Mouse (Mus musculus) limb, embryonic 15.5 days (tissue): ENCODE data around the gene Calcb. TPM values are rescaled to one million over a fixed set of nuclear protein-coding genes. Genes with fewer than 3 reads are reported as not detected.
"Not testable (repeated sequence)": the region's sequence is repeated elsewhere in the genome, so short reads cannot be mapped to it uniquely, and the experiment has no call there.

ENCODE experiments used
- ATAC-seq: fragments of 200-750 bp; cut with Nextera tagmentation; 2 replicates; pipeline ENCODE4 v1.8.0; 2017; ENCODE audit warnings: low read depth, moderate TSS enrichment; ENCODE audit not compliant: insufficient number of reproducible peaks, low FRiP score, low TSS enrichment
- H3K27ac ChIP-seq: fragments of 300-500 bp; sonication (generic); 2 replicates; pipeline ENCODE4 v1.5.1; 2015; ENCODE audit warnings: moderate library complexity, mild to moderate bottlenecking, inconsistent platforms
- H3K27me3 ChIP-seq: fragments of 300-500 bp; sonication (generic); 2 replicates; pipeline ENCODE4 v1.6.1; 2015; ENCODE audit warnings: inconsistent platforms
- H3K36me3 ChIP-seq: fragments of 300-500 bp; sonication (generic); 2 replicates; pipeline ENCODE4 v1.6.1; 2015; ENCODE audit warnings: inconsistent platforms
- H3K4me1 ChIP-seq: fragments of 300-500 bp; sonication (generic); 2 replicates; pipeline ENCODE4 v1.6.1; 2015; ENCODE audit warnings: inconsistent platforms
- H3K4me2 ChIP-seq: fragments of 300-500 bp; sonication (generic); 2 replicates; pipeline ENCODE4 v1.6.1; 2015; ENCODE audit warnings: mild to moderate bottlenecking, inconsistent platforms
- H3K4me3 ChIP-seq: fragments of 300-500 bp; sonication (generic); 2 replicates; pipeline ENCODE4 v1.5.1; 2015; ENCODE audit warnings: mild to moderate bottlenecking, inconsistent platforms
- H3K9ac ChIP-seq: fragments of 300-500 bp; sonication (generic); 2 replicates; pipeline ENCODE4 v1.6.1; 2015; ENCODE audit warnings: inconsistent platforms
- H3K9me3 ChIP-seq: fragments of 300-500 bp; sonication (generic); 2 replicates; pipeline ENCODE4 v1.6.1; 2016; ENCODE audit warnings: inconsistent platforms
- WGBS: fragments of 180-500 bp; shearing (Covaris S2); methylation state at CpG from one replicate; pipeline ENCODE4 v1.1.7; 2015; 5-methylcytosine and 5-hydroxymethylcytosine counted together
- polyA plus RNA-seq: library from polyadenylated mRNA; unstranded; fragments of >200 nt; fragmentation: Nextera tagmentation; extraction: Ambion mirVana; gene quantifications from 2 replicates; pipeline ENCODE4 v1.2.1, GENCODE M21; 2015

The Calcb gene
- polyA plus RNA-seq: 0.46 and 0.50 TPM in 2 replicates

DNA sequence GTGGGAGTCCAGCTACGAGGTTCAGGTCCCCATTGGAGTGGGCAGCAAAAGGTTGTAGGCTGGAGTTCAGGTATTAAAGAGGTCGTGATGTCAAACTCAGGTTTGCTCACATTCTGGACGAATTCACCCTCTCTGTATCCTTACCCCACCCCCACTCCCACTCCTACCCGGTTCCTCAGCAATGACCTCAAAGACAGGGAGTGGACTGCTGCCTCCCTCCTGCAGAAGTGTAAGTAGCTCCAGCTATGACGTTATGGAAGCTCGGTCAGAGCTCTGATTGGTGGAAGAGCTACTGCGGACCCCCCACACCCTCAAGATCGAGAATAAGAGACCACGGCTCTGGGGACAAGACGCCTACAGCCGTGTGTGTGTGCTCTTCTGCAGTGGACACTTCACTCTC lies at the start of gene Calcb:
Gene Calcb (plus strand): TSS at position 344 of the 400 bp plus-strand sequence.
- Histone ChIP-seq H3K36me3 (no peaks in the 10 kb centered on the region), H3K27ac (no peak within 1 kb of the TSS), H3K27me3 (peaks cover 42% of the 10 kb centered on the region), H3K9me3 (no peaks in the 10 kb centered on the region), H3K4me1 (peaks cover 19% of the 10 kb centered on the region), H3K4me3 (peak within 1 kb of the TSS; percentile 9), H3K9ac (no peak within 1 kb of the TSS), H3K4me2 (peak within 1 kb of the TSS; percentile 28)
- 7% methylated on average over 11 of the region's 11 CpGs for WGBS
- ATAC-seq: no peak

DNA sequence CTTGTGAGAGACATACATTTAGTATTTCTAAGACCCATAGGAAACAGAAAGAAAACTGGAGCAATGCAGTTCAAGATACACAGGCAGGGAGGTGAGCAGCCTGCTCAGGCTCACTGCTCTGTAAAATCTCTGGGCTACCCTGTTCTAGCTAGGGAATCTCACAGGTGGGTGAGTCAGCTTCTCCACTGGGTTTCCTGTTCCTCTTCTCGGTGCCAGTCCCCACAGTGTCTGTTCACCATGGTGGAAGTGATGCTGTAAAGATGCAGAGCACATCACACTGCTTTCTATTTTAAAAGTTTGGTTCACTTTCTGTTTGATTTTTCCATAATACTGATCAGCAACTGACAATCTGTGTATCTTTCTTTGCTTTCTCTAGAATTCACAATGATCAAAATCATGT lies 47.0 kb upstream of the Calcb start:
- Histone ChIP-seq H3K27ac (no peak overlapping the region), H3K27me3 (no peaks in the 10 kb centered on the region)
- 45% methylated on average over 1 of the region's 1 CpGs for WGBS

DNA sequence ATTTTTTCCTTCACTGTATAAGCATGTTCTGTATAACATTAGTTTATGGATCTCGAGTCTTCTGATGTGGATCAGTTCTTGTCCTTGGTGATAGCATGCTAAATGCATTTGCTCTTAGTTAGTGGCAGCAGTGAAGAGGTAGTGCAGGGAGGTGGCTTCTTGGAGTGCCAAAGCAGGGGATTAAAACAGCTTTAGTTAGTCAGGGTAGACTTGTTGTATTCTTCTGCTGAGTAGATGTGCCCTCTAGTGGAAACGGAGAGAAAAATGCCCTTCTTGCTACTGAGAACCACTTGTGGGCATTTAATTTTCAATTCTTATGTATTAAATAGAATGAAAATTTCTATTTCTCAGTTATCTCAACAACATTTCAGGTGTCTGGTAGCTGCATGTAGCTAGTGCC lies 45.7 kb upstream of the Calcb start:
- Histone ChIP-seq H3K36me3 (no peaks in the 10 kb centered on the region), H3K9ac (no peak overlapping the region), H3K27me3 (no peaks in the 10 kb centered on the region), H3K4me3 (no peak overlapping the region), H3K4me1 (no peaks in the 10 kb centered on the region), H3K27ac (no peak overlapping the region), H3K4me2 (no peak overlapping the region), H3K9me3 (no peaks in the 10 kb centered on the region)
- WGBS: 28% methylated on average over 2 of the region's 2 CpGs
- ATAC-seq: no peak

More for the DNA sequence above, 47.0 kb upstream of the Calcb start:
- Histone ChIP-seq H3K4me3 (no peak overlapping the region), H3K4me1 (no peaks in the 10 kb centered on the region), H3K36me3 (no peaks in the 10 kb centered on the region), H3K9me3 (no peaks in the 10 kb centered on the region), H3K9ac (no peak overlapping the region), H3K4me2 (no peak overlapping the region)
- ATAC-seq: no peak

DNA sequence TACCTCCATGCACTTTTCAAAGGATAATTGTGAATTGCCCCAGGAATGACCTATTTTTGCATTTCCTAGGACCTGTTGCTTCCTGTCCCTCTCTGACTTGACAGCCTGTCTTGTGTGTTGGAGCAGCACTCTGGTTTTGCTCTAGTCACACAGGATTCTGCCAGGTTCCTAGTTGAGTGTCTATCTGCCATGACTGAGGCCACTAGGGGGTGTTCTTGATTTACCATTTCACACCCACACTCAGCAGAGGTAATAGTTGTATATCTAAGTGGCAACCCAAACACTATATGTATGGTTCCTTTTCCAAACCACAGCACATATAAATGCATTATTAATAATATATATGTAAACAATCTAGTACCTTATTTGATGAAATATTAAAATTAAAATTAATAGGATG lies 26.1 kb upstream of the Calcb start:
- no peaks in the 10 kb centered on the region for H3K4me1 ChIP-seq
- H3K36me3 ChIP-seq: no peaks in the 10 kb centered on the region
- H3K4me3 ChIP-seq: no peak overlapping the region
- no peak overlapping the region for H3K9ac ChIP-seq
- ATAC-seq: no peak
- no peaks in the 10 kb centered on the region for H3K9me3 ChIP-seq
- H3K4me2 ChIP-seq: no peak overlapping the region
- no peaks in the 10 kb centered on the region for H3K27me3 ChIP-seq
- no peak overlapping the region for H3K27ac ChIP-seq

DNA sequence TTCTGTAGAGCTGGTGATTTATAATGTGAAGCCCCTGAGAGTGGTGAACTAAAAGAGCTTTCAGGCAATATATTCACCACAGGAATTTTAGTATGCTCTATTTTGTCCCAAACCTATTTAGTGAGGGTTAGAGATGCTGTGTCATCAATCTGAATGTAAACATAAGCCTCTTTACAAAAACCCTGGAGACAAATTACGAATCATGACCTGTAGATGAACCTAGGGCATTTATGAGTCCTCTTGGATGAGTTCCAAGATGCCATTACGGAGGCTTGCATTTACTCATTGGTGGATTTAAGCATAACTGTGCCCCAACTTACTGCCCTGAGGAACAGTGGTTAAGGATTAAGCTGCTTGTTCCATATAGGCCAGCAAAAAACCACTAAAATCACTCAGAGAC lies 17.6 kb upstream of the Calcb start:
- WGBS: 14% methylated on average over 2 of the region's 2 CpGs
- ATAC-seq: no peak
- H3K27ac ChIP-seq: no peak overlapping the region
- no peak overlapping the region for H3K4me3 ChIP-seq
- H3K4me1 ChIP-seq: peaks cover 4% of the 10 kb centered on the region; the same call in 1 of the 2 replicates
- H3K36me3 ChIP-seq: no peaks in the 10 kb centered on the region
- no peak overlapping the region for H3K4me2 ChIP-seq
- H3K27me3 ChIP-seq: no peaks in the 10 kb centered on the region
- H3K9me3 ChIP-seq: no peaks in the 10 kb centered on the region
- no peak overlapping the region for H3K9ac ChIP-seq

DNA sequence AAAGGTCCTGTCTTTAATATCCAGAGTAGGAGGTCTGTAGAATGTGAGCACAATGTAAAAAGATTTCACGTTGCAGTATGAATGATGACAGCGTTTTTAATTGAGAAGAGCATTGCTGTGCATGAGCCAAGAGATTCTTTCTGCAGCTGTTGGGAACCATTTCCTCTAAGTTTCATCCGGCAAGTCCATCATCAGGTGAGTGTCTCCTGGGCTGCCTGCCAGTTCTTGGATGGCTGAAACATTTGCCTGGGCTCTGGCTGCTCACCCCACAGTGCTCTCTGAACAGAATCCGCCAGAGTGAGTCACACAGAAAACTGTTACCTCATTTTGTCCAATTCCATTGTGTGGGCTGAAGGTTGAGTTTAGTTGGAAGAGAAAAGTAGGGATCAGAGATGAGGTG lies 11.7 kb upstream of the Calcb start:
- Histone ChIP-seq H3K27ac (no peak overlapping the region), H3K9ac (no peak overlapping the region), H3K4me1 (no peaks in the 10 kb centered on the region), H3K4me2 (no peak overlapping the region), H3K9me3 (no peaks in the 10 kb centered on the region), H3K4me3 (no peak overlapping the region), H3K27me3 (no peaks in the 10 kb centered on the region), H3K36me3 (no peaks in the 10 kb centered on the region)
- WGBS: 72% methylated on average over 4 of the region's 4 CpGs
- ATAC-seq: no peak

DNA sequence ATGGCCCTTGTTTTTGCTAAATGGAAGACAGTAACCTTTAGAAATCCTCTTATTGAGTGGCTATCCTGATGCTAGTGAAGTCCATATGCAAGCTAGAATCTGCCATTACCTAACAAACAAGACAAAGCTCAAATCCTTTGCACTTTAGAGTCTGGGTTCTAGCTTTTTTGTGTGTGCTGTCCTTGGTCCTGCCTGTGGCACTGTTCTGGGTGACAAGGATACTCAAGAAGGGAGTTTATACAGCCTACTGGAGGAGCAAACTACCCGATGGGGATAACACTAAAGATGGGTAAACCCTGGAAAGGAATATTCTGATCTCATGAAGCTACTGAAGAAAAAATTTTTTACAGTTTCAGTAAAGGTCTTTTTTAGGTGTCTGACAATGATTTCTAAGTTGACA lies 11.0 kb upstream of the Calcb start:
- 72% methylated on average over 1 of the region's 1 CpGs for WGBS
- H3K4me1 ChIP-seq: no peaks in the 10 kb centered on the region
- no peaks in the 10 kb centered on the region for H3K27me3 ChIP-seq
- H3K9me3 ChIP-seq: no peaks in the 10 kb centered on the region
- H3K9ac ChIP-seq: no peak overlapping the region
- H3K36me3 ChIP-seq: no peaks in the 10 kb centered on the region
- no peak for ATAC-seq
- H3K27ac ChIP-seq: no peak overlapping the region
- H3K4me2 ChIP-seq: no peak overlapping the region
- no peak overlapping the region for H3K4me3 ChIP-seq

DNA sequence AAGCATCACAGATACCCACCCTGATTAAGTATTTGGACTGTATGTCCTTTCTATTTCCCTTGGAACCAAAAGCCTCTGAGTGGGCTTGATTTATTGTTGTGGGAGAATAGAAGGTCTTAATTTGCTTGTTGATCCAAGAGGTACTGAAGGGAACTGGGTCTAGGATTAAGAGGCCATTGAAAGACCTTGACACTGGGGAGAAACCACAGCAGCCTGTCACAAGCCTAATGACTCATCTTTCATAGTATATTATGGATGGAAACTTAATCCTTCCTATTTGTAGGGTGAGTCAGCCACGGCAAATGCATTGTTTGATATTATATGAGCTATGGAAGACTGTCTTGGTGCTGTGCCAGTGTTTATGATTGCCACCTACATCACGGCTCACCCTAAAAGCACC lies 8.0 kb upstream of the Calcb start:
- H3K9ac ChIP-seq: no peak overlapping the region
- no peak overlapping the region for H3K27ac ChIP-seq
- H3K27me3 ChIP-seq: no peaks in the 10 kb centered on the region
- H3K4me3 ChIP-seq: no peak overlapping the region
- H3K9me3 ChIP-seq: no peaks in the 10 kb centered on the region
- WGBS: 77% methylated on average over 2 of the region's 2 CpGs
- H3K4me1 ChIP-seq: no peaks in the 10 kb centered on the region
- ATAC-seq: no peak
- H3K36me3 ChIP-seq: no peaks in the 10 kb centered on the region
- no peak overlapping the region for H3K4me2 ChIP-seq

DNA sequence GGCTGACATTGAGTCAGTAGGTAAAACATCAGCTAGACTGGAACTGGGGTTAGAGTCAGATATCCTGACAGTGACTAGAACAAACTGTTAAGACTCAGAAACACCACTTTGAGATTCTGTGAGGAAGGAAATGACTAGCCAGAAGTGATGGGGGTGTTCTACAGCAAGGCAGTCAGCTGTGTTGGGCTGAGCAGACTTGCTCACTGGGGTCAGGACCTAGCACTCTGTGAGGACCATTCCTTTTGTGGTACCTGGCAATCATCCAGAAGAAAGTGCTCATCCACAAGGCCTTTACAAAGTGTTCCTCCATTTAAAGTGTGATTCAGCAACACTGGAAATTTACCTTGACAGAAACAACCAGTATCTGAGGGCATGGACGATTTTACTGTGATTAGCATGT lies 5.9 kb upstream of the Calcb start:
- no peak overlapping the region for H3K27ac ChIP-seq
- WGBS: 55% methylated on average over 1 of the region's 1 CpGs

DNA sequence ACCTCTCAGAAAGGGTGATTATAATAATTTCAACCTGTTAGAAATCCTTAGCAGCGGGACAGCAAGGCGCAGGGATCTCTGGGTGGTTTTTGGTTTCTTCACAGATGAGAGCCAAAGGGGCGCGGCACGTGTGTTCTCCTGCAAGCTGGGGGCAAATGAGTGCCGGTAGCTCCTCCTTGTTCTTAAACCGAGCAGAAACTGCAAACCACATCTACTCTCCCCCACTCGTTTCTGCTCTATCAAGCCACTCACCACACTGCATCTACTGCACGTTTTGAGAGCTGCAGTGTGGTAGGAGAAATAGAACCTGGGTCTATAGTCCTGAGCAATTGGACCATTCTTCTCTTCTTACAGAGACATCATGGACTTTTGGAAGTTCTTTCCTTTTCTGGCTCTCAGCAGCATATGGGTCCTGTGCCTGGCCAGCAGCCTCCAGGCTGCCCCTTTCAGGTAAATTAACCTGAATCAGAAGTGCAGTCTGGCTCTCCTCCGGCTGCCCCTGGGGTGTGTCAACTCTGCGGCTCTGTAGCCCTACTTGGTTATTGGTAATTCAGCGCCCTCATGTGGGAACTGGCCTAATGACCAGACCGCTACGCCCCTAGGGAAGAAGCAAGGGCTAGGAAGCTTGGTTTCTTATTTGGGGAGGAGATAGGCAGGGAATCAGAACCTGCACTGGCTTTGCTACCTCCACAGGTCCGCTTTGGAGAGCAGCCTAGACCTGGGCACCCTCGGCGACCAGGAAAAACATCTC lies 1.1 kb downstream of the Calcb start:
- no peak for ATAC-seq
- H3K36me3 ChIP-seq: no peaks in the 10 kb centered on the region
- no peak overlapping the region for H3K27ac ChIP-seq
- H3K4me3 ChIP-seq: peak overlapping the region; percentile 9
- peaks cover 42% of the 10 kb centered on the region for H3K27me3 ChIP-seq
- 3% methylated on average over 17 of the region's 17 CpGs for WGBS
- no peaks in the 10 kb centered on the region for H3K9me3 ChIP-seq
- H3K4me1 ChIP-seq: peaks cover 19% of the 10 kb centered on the region
- peak overlapping the region; percentile 28 for H3K4me2 ChIP-seq
- no peak overlapping the region for H3K9ac ChIP-seq

More for the DNA sequence above, 5.9 kb upstream of the Calcb start:
- H3K4me3 ChIP-seq: no peak overlapping the region
- ATAC-seq: no peak
- peaks cover 7% of the 10 kb centered on the region for H3K27me3 ChIP-seq
- H3K9me3 ChIP-seq: no peaks in the 10 kb centered on the region
- H3K9ac ChIP-seq: no peak overlapping the region
- no peaks in the 10 kb centered on the region for H3K4me1 ChIP-seq
- H3K4me2 ChIP-seq: no peak overlapping the region
- H3K36me3 ChIP-seq: no peaks in the 10 kb centered on the region

DNA sequence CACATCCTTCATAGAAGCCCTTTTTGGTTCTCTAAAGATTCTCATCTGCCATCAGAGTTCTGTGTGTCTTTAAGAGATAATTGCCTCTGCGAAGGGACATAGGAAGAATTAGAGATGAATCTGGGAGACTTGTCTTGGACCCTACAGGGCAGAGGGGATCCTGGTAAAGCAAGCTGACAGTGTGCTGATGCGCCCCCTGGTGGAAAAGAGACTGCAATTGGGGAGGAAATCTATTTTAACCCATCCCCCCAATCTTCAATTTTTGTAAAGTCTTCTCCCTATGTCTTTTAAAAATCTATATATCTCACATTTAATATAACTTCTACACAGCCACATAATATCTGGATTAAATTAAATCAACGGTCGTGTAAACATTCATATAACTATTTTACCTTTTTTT lies 11.3 kb downstream of the Calcb start:
- H3K4me3 ChIP-seq, H3K4me1 ChIP-seq, H3K4me2 ChIP-seq, H3K27ac ChIP-seq, H3K36me3 ChIP-seq, H3K9ac ChIP-seq, H3K27me3 ChIP-seq, ATAC-seq, H3K9me3 ChIP-seq: not testable (repeated sequence)
- WGBS: 51% methylated on average over 4 of the region's 4 CpGs

DNA sequence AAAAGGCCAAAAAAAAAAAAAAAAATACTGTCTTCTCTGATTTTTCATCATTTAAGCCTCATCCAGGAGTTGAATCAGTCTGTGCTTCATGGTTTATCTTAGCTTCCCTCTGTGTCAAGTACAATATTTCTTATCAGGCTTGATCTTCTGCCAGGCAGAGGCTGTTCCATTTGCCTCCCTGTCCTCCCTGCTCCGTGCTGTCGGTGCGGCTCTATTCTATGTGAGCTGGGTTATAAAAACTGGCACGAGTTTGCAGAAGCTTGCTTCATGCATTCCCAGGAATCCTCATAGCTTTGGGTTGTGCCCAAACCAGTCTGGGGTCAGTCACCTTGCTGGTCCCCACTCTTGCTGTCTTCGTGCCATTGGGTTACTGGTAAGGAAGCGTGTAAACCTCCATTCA lies 12.7 kb downstream of the Calcb start:
- WGBS: 59% methylated on average over 6 of the region's 6 CpGs
- no peak overlapping the region for H3K4me2 ChIP-seq
- H3K27me3 ChIP-seq: no peaks in the 10 kb centered on the region
- H3K9me3 ChIP-seq: no peaks in the 10 kb centered on the region
- no peak overlapping the region for H3K9ac ChIP-seq
- H3K27ac ChIP-seq: no peak overlapping the region
- H3K4me1 ChIP-seq: no peaks in the 10 kb centered on the region
- no peak overlapping the region for H3K4me3 ChIP-seq
- no peak for ATAC-seq
- no peaks in the 10 kb centered on the region for H3K36me3 ChIP-seq

DNA sequence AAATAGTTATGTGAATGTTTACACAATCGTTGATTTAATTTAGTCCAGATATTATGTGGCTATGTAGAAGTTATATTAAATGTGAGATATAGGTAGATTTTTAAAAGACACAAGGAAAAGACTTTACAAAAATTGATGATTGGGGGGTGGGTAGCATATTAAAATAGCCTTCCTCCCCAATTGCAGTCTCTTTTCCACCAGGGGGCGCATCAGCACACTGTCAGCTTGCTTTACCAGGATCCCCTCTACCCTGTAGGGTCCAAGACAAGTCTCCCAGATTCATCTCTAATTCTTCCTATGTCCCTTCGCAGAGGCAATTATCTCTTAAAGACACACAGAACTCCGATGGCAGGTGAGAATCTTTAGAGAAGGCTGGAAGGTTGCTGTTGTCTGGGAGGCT lies 13.3 kb downstream of the Calcb start:
- not testable (repeated sequence) for H3K4me1 ChIP-seq, H3K9ac ChIP-seq, H3K27me3 ChIP-seq, H3K9me3 ChIP-seq, H3K4me2 ChIP-seq, H3K36me3 ChIP-seq, H3K4me3 ChIP-seq, ATAC-seq, H3K27ac ChIP-seq
- WGBS: 30% methylated on average over 4 of the region's 4 CpGs
